Mouse (Mus musculus): Measurements from ENCODE around the gene Cysrt1.
A peak's percentile ranks its signal among the peaks of the same experiment; 100 is the strongest.

Cysrt1 gene

DNA sequence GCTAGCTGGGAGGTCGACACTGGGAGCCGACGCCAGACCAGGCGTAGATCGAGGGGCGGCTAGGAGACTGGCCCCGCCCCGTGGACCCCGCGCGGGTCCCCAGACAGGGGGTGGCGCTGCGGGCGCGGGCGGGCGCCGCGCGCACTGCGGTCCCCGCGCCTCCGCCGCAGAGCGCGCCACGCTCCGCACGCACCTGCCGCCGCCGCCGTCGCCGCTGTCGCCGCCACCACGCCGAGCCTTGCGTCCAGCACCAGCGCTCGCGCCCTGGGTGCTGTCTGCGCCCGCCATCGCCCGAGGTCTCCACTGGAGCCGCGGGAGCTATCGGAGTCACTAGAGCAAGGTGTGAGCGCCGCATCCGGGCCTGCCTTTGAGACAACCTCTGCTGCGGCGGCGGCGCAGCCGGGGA, at the start of gene Cysrt1, which contains the start of gene Rnf208:
TSS of gene Cysrt1 (minus strand) at position 352 of the 406 bp plus-strand sequence.
TSS of gene Rnf208 (plus strand) at position 155 of the 406 bp plus-strand sequence.
- DNase-seq (ENCODE audit: low spot score in 2 of 2) = no peak

DNA sequence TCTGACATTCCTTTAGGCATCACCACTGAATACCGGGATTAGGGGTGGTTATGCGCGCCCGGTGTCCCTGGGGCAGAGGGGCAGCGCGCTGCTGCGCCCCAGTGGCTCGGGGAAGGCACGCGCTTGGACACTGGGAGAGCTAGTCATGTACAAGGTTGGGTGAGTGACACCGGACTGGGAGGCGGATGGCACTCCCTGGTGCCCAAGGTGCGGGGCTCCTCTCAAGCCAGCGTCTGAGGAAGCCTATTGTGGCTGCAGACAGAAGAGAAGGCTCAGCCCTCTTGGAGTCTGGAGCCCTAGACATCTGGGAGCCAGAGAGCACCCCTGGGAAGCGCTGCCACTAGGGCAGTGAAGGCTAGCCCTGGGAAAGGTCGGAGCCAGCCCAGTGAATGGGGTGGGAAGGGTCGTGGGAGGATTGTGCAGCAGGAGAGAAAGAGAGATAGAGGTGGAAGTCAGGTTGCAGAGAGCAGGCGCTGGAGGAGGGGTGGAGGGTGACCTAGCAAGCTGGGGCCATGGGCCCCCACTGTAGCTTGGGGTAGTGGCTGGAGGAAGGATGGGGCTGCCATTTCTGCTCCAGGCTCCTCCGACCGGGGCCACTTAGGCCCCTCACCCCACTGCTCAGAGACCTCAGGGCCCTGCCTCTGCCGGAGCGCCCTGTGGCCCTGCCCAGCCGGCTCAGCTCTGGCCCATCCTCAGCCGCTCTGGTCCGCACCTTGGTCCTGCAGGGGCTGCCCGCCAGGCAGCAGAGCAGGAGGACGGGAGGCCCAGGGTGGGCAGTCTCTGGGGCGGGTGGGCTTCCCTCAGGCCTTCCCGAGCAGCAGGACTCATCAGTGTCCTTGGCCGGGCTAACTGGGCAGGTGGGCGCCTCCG, 49.2 kb upstream of the Cysrt1 start:
- DNase-seq (ENCODE audit: low spot score in 2 of 2) = no peak

DNA sequence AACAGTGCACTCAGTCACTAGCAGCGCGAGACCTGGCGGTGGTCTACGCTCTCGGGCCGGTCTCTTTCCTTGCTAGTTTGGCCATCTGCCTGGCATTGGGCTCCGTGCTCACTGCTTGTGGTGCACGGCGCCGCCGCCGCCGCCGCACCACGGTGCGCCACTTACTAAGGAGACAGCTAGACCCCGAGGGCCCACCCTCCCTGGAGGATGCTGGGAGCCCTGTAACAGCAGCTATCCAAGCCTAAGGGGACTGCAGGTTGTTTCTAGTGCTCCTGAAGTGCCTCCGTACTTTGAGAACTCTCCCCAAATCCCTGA, 48.5 kb upstream of the Cysrt1 start:
- DNase-seq (ENCODE audit: low spot score in 2 of 2) = peak in 1 of 2 experiments; percentile 36

DNA sequence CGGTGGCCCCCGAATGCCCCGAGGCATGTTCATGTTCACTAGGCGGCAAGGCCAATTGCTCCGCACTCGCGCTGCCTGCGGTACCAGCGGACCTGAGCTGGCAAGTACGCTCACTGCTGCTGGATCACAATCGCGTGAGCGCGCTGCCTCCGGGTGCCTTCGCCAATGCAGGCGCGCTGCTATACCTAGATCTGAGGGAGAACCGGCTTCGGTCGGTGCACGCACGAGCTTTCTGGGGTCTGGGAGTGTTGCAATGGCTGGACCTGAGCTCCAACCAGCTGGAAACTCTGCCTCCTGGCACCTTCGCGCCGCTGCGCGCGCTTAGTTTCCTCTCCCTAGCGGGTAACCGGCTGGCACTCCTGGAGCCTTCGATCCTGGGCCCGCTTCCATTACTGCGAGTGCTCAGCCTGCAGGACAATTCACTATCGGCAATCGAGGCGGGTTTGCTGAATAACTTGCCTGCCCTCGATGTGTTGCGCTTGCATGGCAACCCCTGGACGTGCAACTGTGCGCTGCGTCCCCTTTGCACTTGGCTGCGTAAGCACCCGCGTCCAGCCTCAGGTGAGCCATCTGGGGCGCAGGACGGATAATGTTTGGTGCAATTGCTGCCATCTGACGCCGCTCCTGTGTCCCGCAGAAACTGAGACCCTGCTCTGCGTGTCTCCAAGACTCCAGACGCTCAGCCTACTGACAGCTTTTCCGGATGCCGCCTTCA, 48.0 kb upstream of the Cysrt1 start:
- peak; percentile 75 to 80 for DNase-seq (ENCODE audit: low spot score in 2 of 2)

DNA sequence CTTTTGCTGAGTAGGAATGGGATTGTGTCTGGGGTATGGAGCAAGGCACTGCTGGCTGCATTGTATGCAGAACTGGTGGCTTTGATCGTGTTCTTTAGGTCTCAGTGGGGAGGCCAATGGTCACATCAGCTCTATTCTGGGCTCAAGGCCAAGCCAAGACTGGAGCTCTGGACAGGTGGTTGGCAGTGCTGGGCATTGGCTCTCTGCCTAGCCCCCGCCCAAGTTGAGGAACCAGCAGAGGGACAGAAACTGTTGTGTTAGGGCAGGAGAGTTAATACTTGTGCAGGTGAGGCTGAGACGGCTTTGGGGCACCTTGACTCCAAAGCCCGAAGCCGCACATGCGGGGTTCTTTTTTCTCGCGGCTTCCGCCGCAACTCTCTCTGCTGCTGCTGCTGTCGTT, 47.4 kb upstream of the Cysrt1 start, which contains the start of gene Lrrc26:
TSS of gene Lrrc26 (plus strand) at position 265 of the 400 bp plus-strand sequence.
- DNase-seq (ENCODE audit: low spot score in 2 of 2) = no peak

DNA sequence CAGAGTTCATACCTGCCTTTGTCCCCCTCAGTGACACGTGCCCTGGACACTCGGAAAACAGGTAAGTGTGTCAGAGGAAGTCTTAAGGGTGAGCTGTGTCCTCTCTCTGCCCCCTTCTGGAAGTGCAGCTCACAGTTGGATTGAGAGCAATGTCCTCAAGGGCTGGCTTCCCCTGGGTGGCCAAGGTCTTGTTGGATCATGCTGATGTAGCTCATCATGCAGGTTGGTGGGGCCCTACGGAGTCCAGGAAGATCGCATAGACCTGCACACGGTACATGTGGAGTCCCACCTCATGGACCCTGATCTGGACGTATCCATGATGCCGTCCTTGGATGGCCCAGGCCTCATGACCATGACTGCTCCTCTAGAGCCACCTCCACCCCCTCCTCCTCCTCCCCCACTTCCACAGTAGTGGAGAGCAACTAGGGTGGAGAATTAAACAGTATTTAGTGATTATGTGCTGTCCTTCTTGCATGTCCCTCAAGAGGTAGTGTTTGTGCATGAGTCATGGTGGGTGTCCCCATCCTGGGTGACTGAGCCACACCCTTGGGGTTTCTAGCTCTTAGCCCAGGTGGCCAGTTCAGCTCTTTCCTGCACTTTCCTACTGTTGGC, 46.6 kb upstream of the Cysrt1 start:
- no peak for DNase-seq (ENCODE audit: low spot score in 2 of 2)

DNA sequence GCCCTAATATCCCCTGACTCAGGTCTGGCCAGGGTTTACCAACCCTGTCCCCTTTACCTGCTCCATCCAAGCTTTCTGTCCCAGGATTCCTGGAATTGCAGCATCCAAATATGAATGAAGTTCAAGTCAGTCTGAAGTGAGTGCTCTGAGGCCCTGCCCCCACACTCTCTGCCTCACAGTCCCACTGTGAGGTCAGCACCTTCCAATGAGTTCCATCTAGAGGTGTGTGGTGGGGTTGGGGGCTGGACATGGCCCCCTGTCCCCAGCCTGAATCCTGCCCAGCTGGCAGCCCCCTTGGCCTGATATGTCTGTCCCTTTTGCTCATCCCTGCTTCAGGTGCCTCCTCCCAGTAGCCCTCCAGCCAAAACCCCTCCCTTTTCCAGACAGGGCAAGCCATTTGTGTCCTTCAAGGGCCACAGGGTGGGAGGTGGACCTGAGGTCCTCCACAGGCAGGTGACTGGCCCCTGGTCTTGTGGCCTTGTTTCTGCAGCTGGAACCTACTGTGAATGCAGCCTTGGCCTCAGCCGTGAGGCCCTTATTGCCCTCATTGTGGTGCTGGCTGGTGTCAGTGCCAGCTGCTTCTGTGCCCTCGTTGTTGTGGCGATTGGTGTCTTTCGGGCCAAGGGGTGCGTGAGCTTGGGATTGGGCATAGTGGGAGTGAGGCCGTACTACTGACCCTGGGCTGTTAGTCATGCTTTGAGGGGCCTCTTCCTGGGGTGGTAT, 45.8 kb upstream of the Cysrt1 start, which contains the start of gene Tmem210:
TSS of gene Tmem210 (plus strand) at position 219 of the 723 bp plus-strand sequence.
- DNase-seq (ENCODE audit: low spot score in 2 of 2) = no peak

DNA sequence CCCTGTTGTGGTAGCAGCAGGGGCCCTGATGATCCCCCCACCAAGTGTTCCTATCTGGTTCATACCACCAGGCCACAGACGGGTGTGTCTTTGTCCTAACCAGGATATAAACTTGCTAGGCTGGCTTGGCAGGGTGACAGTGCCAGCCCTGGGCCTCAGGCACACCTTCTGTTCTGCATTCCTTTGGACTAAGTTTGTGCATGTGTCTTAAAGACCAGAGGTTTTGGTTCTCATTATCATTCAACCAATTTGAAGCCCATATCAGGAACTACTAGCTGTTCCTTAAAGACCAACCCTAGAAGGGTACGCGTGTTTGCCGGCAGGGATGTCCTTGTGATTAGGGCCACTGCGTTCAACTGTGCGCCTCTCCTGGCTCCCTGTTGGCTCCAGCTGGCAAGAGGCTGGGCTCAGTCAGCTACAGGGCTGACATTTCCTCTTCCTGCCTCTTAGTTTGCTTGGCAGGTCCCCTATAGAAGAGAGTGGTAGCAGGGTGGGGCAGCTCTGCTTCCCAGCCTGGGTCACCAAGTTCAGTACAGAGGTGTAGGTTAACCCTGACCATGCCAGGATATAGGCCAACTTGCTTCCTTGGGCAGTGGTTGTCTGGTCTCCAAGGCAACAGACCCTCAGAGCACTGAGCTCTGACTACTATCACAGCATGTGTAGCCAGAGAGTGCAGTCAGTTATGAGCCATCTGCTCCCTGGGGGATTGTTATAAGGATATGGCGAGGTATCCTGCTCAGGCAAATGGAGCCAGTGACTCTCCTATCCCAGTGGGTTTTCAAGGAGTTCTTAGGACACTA, 44.8 kb upstream of the Cysrt1 start:
- DNase-seq (ENCODE audit: low spot score in 2 of 2) = no peak

DNA sequence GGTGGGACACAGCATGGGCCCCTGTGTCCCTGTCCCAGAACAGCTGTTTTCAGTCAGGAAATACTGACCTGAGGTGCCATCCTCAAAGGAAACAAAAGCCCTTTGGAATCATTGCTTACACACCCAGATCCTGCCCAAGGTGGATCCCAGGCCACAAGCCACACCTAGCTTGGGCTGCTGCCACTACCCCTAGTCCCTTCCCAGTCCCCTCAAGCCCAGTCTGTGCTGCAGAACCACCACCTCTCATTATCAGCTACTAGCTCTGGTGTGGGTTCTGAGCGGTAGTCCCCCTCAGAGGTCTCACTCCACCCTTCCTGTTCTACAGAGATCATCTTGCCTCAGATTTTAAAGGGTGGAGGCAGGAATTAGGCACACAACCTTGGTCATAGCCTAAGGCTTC, 44.1 kb upstream of the Cysrt1 start:
- no peak for DNase-seq (ENCODE audit: low spot score in 2 of 2)

DNA sequence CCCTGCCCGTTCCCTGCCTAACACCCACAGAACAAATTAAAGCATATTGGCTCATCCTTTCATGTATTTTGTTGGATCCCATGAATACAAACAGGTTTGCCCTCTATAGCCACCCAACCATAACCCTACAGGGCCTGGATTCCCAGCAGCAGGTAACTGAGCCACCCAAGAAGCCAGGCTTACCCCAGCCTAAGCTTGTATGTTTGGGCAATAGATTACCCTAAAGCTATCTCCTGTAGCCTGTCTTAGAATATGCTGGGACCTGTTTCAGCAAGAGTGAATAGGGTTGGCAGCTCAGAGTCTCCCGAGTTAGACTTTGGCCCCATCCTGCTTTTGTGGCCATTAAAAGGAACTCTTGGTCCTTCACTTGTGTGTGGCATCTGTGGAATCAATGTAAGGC, 43.3 kb upstream of the Cysrt1 start:
- DNase-seq (ENCODE audit: low spot score in 2 of 2) = no peak

DNA sequence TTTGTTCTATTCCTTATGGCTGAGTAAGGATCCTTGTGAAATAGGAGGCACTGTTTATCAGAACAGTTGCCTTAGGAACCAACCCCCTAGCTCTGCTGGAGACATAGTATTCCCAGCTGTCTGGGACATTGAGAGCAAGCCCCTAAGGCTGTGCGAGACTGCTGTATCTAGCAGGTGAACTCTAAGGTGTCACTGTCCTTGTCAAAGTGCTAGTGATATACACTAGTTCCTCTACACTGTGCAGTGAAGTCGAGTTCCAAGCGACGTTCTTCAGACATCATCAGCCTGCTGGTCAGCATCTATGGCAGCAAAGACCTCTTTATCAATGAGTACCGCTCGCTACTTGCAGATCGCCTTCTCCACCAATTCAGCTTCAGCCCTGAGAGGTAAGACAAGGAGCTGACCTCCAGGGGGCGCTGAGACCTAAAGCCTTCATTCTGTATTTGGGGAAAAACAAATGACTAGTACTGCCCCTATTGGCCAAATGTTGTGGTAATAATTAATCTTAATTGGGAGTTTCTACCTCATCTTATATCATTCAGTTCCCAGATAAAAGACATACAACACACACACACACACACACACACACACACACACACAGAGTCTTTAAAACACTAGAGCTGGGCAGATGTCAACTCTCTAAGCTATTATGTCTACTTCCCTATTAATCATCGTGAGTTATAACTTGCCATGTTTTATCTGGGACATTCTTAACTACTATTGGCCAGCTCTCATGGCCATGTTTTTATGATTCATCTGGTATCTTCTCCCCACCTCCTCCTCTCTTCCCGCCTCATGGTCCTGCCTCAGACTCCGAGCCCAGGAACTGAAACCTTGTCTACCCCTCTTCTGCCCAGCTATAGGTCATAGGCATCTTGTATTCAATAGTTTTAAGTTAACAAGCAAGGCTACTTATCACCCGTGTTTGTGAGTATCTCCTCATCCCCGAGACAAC, 37.0 kb upstream of the Cysrt1 start:
- peak; percentile 70 to 79 for DNase-seq (ENCODE audit: low spot score in 2 of 2)

DNA sequence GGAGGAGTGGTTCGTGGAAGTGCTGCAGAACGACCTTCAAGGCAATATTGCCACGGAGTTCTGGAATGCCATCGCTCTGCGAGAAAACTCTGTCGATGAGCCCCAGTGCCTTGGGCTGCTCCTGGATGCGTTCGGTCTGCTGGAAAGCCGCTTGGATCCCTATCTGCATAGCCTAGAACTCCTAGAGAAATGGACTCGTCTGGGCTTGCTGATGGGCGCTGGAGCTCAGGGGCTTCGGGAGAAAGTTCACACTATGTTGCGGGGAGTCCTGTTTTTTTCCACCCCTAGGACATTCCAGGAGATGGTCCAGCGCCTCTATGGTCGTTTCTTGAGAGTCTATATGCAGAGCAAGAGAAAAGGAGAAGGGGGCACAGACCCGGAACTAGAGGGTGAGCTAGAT, 30.8 kb upstream of the Cysrt1 start:
- DNase-seq (ENCODE audit: low spot score in 2 of 2) = no peak

DNA sequence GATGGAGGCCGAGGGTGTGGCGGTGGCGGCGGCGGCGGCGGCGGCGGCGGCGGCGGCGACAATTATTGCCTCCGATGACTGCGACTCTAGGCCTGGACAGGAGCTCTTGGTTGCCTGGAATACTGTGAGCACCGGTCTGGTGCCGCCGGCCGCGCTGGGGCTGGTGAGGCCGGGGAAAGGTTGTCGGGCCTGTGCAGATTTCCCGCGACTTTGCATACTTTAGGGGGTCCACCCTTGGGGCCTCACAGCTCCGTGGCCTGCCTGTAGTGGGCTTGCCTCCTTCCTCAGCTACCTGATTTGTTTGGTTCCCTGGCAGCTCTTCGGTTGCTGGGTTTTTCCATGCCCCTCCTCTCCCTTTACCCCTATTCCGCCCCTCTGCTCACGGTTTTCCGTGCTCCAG, 30.3 kb upstream of the Cysrt1 start:
- DNase-seq (ENCODE audit: low spot score in 2 of 2) = no peak

DNA sequence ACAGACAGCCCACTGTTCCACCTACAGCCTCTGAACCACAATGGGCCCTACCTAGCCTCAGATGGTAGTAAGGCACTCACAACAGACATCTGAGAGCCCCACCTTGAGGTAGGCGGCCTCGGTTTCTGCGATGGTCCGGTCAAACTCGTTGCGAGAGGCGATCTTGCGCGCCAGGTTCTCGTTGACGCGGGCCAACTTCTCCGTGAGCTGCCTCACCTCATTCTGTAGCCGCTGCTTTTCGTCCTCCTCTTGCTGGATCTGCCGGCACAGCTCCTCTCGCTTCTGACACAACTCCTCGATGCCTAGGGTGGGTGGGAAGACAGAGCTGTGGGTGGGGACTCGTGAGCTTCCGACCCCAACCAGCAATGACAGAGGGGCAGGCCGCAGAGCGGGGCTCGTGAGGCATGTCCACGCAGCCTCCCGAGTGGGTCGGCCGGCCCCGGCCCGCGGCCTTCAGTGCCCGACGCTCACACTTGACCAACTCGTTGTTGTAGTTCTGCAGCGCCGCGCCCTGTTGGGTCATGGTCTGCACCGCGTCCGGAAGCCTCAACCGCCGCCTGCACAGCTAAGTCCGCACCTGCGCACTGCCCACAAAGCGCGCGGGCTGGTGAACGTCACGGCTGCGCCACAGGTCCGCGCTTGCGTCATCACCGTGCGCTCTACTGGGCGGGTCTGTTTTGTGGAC, 29.7 kb upstream of the Cysrt1 start, which contains the start of the genes Ssna1 and Anapc2:
TSS of gene Ssna1 (minus strand) at position 612 of the 685 bp plus-strand sequence.
TSS of gene Anapc2 (plus strand) at position 652 of the 685 bp plus-strand sequence.
- peak; percentile 99 for DNase-seq (ENCODE audit: low spot score in 2 of 2)

DNA sequence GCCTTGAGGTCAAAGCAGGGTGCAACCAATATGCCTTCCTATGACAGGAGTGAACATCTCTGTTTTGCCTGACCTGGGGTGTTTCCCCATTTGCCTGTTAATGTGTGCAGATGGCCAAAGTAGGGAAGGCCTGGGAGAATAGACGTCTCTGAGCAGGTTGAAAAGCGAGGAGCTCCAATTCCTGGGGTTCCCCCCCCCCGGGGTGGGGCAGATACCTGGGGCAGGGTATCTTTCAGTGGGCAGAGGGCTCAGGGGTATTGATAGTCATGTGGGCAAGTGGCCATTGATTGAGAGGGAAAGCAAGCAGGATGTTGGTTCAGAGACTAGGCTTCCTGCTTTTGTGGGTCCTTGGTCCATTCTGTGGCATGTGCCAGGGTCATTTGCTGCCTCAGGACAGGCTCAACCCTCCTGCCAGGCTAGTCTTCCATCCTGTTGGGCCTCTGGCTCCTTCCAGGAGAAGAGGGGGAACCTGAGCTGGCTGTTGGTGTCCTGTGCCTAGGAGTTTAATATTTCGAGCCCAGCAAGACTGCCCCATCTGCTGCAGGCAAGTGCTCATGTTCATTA, 25.6 kb upstream of the Cysrt1 start:
- no peak for DNase-seq (ENCODE audit: low spot score in 2 of 2)

DNA sequence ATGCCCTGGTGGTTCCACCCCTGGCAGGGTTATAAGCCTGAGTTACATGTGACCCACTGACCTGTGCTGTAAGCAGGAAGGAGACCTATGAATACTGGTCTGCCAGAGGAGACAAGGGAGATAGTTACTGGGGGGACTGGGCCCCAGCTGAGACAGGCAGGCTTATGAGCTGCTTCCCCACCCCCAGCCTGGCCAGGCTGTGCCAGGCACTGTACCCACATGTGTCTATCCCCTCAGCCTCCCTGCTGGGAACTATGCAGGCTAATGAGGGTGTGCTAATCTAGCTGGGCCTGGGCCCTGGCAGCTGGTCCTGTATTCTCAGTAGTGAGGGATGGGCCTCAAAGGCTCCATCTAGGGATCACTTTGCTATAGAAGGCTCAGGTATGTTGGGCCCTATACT, 25.0 kb upstream of the Cysrt1 start:
- DNase-seq (ENCODE audit: low spot score in 2 of 2) = no peak

DNA sequence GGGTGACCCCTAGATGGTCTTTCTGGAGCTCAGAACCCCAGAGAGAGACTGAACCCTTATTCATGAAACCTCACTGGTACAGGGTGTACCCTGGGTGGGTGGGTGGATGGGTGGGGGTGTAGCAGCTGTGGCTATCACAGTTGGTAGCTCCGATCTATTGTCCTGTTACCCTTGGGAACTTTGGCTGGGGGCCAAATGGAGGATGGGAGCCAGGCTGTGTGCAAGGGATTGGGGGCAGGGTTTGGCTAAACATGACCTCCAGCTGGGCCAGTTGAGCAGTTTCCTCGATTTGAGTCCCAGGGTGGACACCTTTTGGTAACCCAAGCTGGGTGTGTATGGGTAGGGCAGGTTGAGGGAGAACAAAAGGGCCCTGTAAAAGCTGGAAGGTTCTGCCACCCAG, 24.5 kb upstream of the Cysrt1 start:
- no peak for DNase-seq (ENCODE audit: low spot score in 2 of 2)

DNA sequence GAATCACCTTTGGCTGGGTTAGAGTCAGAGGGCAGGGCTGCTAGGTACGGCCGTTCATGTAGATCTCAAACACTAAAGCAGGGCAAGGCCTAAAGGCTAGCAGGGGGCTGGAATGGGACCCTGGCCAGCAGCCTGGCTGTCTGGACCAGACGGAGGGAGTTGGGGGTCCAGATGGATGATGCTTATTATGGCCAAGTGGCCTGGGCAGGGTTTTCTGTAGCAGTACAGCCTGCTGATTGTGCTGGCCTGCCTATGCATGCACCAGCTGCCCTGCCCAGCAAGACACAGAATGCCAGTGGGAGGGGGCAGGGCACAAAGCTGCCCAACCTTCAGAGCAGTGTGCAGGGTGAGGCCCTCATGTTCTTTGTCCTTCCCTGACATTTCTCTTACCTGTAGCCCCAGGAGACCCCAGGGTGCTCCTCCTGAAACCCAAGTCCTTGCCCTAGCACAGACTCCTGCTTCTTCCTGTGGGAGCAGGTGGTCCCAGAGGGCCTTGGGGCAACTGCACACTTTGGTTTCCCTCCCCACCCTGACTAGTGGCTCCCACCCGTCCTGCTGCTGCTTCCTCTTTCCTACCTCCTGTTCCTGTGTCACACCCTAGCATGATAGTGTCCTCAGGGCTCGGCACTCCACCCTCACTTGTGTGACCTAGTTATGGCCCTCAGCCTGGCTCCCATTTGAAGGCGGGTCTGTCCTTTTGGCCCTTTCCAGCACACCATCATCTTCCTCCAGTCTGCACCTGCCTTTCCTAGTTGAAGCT, 23.8 kb upstream of the Cysrt1 start:
- no peak for DNase-seq (ENCODE audit: low spot score in 2 of 2)

Data from frontal cortex, postnatal 36 days (tissue).